Mouse (Mus musculus): ENCODE results near the gene Oxgr1.

Oxgr1 gene

GRCm38 (mm10) chr14:119980698-119981235 lies 61.5 kb downstream of the Oxgr1 start:
- no peak for DNase-seq

Data from cerebellum, adult 18-20 months (tissue).